Mouse (Mus musculus) lung, embryonic 16.5 days (tissue): ENCODE data around the gene Noct. TPM values are rescaled to one million over a fixed set of nuclear protein-coding genes. Genes with fewer than 3 reads are reported as not detected.
"Not testable (repeated sequence)": the region's sequence is repeated elsewhere in the genome, so short reads cannot be mapped to it uniquely, and the experiment has no call there.

Experiments used
- ATAC-seq: fragments of 200-750 bp; cut with Nextera tagmentation; 2 replicates; pipeline ENCODE4 v1.8.0; 2017; ENCODE audit warnings: low read depth, mild to moderate bottlenecking, moderate library complexity
- H3K27ac ChIP-seq: fragments of 300-500 bp; sonication (generic); 2 replicates; pipeline ENCODE4 v1.5.1; 2014; ENCODE audit warnings: mild to moderate bottlenecking, control low read depth, low read length
- H3K27me3 ChIP-seq: fragments of 300-500 bp; sonication (generic); 2 replicates; pipeline ENCODE4 v1.6.1; 2014; ENCODE audit warnings: low read depth, low read length, mixed read lengths; ENCODE audit not compliant: control insufficient read depth, insufficient read depth
- H3K36me3 ChIP-seq: fragments of 300-500 bp; sonication (generic); 2 replicates; pipeline ENCODE4 v1.6.1; 2014; ENCODE audit warnings: low read length; ENCODE audit not compliant: control insufficient read depth, insufficient read depth
- H3K4me1 ChIP-seq: fragments of 300-500 bp; sonication (generic); replicated peaks from 2 replicates; pipeline ENCODE4 v1.6.1; 2014; ENCODE audit warnings: low read length, mixed read lengths; ENCODE audit not compliant: control insufficient read depth, insufficient read depth
- H3K4me2 ChIP-seq: fragments of 300-500 bp; sonication (generic); 2 replicates; pipeline ENCODE4 v1.6.1; 2014; ENCODE audit warnings: low read depth, low read length, control low read depth
- H3K4me3 ChIP-seq: fragments of 300-500 bp; sonication (generic); 2 replicates; pipeline ENCODE4 v1.5.1; 2014; ENCODE audit warnings: mild to moderate bottlenecking, low read length, control low read depth
- H3K9ac ChIP-seq: fragments of 300-500 bp; sonication (generic); 2 replicates; pipeline ENCODE4 v1.6.1; 2014; ENCODE audit warnings: low read length, control low read depth
- H3K9me3 ChIP-seq: fragments of 300-500 bp; sonication (generic); 2 replicates; pipeline ENCODE4 v1.6.1; 2016; ENCODE audit warnings: low read length; ENCODE audit not compliant: control insufficient read depth
- WGBS: fragments of 180-500 bp; shearing (Covaris S2); extraction: QIAGEN DNeasy Blood & Tissue Kit; methylation state at CpG from one replicate; pipeline ENCODE4 v1.1.7; 2014; 5-methylcytosine and 5-hydroxymethylcytosine counted together
- polyA plus RNA-seq: library from polyadenylated mRNA; unstranded; fragments of >200 nt; fragmentation: Nextera tagmentation; extraction: Ambion mirVana; gene quantifications from 2 replicates; pipeline ENCODE4 v1.2.1, GENCODE M21; 2015

The Noct gene
- 5.3 and 5.6 TPM in 2 replicates for polyA plus RNA-seq

DNA sequence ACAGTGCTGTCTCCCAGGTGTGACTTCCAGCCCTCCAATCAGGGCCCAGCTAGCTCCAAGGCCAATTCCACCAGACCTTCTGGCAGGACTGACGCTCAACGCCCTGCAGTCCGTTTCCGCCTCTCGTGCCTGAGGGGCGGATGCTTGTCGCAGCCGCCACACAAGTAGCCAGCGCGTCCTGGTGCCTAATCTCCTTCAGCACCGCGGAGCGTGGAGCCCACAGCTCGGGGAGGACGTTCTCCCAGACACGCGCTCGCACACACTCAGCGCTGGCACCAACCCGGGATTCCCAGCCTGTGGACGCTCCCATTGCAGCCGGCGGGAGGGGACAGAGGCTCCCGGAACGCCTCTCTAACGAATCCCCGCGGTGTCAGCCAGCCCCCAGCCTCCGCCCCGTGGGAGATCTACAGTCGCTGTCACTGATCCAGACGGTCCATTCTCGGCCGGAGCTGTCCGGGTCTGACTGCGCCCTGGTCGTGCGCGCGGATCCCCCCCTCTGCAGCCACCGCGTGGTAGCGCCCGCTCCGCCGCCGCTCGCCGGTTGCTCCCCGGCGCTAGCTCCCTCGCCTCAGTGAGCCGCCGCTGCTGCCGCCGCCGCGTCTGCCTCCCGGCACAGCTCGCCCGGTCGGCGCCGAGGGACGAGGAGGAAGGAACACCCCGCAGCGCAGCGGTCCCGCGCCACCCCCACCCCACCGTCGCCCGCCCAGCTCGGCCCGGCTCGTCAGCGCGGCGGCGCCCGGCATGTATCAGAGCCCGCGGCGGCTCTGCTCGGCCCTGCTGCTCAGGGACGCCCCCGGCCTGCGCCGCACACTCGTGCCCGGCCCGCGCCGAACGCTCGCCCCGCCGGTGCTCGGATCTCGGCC lies at the start of gene Noct:
TSS of gene Noct (plus strand) at position 85 of the 863 bp plus-strand sequence.
- Histone ChIP-seq H3K27me3 (no peaks in the 10 kb centered on the region), H3K4me1 (peaks cover 19% of the 10 kb centered on the region), H3K4me2 (peak within 1 kb of the TSS; percentile 92), H3K4me3 (peak within 1 kb of the TSS; percentile 87), H3K9me3 (no peaks in the 10 kb centered on the region), H3K36me3 (no peaks in the 10 kb centered on the region), H3K9ac (peak within 1 kb of the TSS; percentile 83), H3K27ac (peak within 1 kb of the TSS; percentile 96)
- ATAC-seq, result peak; percentile 91
- WGBS, result under 1% methylated on average over 67 of the region's 100 CpGs

DNA sequence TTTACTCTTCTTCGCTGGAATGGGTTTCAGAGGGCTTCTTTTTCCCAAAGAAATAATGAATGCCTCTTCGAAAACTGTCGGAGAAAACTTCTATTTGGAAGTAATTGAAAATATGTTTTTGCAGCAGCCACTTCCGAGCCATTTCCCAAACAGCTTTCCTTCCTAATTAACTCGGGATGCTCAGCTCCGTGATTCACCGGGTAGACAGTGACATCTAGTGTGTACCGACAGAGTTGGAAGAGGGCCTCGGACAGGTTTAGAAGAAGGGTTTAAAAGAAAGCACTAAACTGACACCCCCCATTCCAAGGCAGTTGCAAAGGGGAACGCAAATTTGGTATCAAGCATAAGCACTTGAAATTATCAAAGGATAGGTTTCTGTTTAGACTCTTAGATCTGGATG lies 46.1 kb upstream of the Noct start:
- no peak overlapping the region for H3K27ac ChIP-seq
- H3K36me3 ChIP-seq, result no peaks in the 10 kb centered on the region
- no peak overlapping the region for H3K4me3 ChIP-seq
- no peaks in the 10 kb centered on the region for H3K4me1 ChIP-seq
- no peaks in the 10 kb centered on the region for H3K9me3 ChIP-seq
- WGBS, result 36% methylated on average over 10 of the region's 10 CpGs
- H3K27me3 ChIP-seq, result no peaks in the 10 kb centered on the region
- H3K4me2 ChIP-seq, result no peak overlapping the region
- no peak for ATAC-seq
- H3K9ac ChIP-seq, result no peak overlapping the region

DNA sequence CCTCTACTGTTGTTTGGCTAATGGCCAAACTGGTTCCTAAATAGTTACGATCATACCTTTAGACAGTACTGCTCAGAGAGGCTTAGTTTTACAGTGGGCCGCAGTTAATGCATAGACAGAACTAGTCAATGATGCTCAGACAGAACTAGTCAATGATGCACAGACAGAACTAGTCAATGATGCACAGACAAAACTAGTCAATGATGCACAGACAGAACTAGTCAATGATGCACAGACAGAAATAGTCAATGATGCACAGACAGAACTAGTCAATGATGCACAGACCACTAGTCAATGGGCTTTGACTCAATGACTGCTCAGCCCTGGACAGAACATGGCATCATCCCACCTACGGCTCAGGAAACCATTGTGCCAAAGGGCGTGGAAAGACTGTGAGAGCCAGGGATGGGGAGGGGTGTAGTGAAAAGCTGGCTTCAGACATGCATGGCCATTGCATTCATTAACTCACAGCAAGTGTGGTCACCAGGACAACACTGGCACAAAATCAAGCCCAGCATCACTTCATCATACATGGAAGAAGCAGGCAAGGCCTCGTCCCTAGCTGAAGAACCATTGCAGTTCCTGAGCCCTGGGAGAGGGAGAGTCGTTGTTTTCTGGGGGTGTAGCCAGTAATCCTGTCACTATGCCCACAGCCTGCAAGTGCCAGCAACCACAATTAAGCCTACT lies 44.6 kb upstream of the Noct start:
- Histone ChIP-seq H3K27ac (no peak overlapping the region), H3K4me3 (no peak overlapping the region), H3K27me3 (no peaks in the 10 kb centered on the region), H3K36me3 (no peaks in the 10 kb centered on the region), H3K9me3 (no peaks in the 10 kb centered on the region), H3K4me2 (no peak overlapping the region), H3K4me1 (no peaks in the 10 kb centered on the region), H3K9ac (no peak overlapping the region)
- WGBS, result 80% methylated on average over 6 of the region's 6 CpGs
- ATAC-seq, result no peak

DNA sequence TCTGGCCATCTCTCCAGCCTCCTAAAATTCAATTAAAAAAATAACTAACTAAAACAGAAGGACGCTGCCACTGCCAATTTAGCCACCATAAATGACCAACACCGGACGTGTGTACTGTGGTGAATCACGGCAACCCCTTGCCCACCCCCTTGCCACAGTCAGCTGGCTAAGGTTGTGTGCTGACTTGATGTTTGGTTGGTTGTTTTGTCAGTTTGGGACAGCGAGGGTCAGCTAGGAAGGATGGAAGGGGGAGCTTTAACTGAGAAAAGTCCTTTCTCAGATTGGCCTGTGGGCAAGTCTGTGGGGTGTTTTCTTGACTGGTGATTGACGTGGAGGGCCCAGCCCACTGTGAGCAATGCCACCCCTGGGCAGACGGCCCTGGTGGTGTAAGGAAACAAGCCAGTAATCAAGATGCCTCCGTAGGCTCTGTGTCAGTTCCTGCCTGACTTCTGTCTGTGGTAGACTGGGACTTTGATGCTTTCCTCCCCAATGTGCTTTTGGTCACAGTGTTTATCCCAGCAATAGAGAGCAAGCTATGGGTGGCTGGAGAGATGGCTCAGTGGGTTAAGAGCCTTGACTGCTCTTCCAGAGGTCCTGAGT lies 43.8 kb upstream of the Noct start:
- no peak for ATAC-seq
- Histone ChIP-seq H3K27ac (no peak overlapping the region), H3K36me3 (no peaks in the 10 kb centered on the region), H3K4me1 (no peaks in the 10 kb centered on the region), H3K4me2 (no peak overlapping the region), H3K9ac (no peak overlapping the region), H3K4me3 (no peak overlapping the region), H3K9me3 (no peaks in the 10 kb centered on the region), H3K27me3 (no peaks in the 10 kb centered on the region)
- WGBS, result 75% methylated on average over 8 of the region's 8 CpGs

DNA sequence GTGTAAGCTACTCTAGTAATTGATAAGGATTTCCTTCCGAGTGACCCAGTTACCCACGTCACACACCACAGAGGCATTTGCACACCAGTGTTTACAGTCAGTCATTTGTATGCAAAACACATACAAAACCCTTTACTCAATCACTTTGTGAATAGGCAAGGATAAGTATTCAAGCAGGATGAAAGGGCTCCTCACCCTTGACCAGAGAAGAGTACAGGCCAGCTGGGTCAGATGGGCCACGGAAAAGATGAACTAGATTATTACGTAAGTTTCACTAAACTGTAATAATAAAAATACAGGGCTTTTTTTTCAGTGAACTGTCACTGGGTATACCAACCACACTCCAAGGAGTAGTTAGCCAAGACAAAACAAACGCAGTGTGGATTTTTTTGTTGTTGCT lies 41.8 kb upstream of the Noct start:
- Histone ChIP-seq H3K9ac (no peak overlapping the region), H3K9me3 (no peaks in the 10 kb centered on the region), H3K36me3 (no peaks in the 10 kb centered on the region), H3K4me2 (no peak overlapping the region), H3K4me1 (no peaks in the 10 kb centered on the region), H3K27me3 (no peaks in the 10 kb centered on the region), H3K27ac (no peak overlapping the region), H3K4me3 (no peak overlapping the region)
- ATAC-seq, result no peak
- 77% methylated on average over 5 of the region's 5 CpGs for WGBS

DNA sequence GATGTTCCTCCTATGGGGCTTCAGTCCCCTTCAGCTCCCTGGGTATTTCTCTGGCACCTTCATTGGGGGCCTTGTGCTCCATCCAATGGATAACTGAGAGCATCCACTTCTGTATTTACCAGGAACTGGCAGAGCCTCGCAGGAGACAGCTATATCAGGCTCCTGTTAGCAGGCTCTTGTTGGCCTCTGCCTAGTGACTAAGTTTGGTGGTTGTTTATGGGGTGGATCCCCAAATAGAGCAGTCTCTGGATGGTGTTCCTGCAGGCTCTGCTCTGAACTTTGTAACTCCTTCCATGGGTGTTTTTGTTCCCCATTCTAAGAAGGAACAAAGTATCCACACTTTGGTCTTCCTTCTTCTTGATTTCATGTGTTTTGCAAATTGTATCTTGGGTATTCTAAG lies 40.7 kb upstream of the Noct start:
- not testable (repeated sequence) for ATAC-seq

DNA sequence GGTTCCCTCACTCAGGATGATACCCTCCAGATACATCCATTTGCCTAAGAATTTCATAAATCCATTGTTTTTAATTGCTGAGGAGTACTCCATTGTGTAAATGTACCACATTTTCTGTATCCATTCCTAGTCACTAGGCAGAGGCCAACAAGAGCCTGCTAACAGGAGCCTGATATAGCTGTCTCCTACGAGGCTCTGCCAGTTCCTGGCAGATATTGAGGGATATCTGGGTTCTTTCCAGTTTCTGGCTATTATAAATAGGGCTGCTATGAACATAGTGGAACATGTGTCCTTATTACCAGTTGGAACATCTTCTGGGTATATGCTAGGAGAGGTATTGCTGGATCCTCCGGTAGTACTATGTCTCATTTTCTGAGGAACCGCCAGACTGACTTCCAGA lies 40.3 kb upstream of the Noct start:
- H3K4me2 ChIP-seq, H3K9ac ChIP-seq, H3K4me1 ChIP-seq, H3K36me3 ChIP-seq, H3K27me3 ChIP-seq, H3K27ac ChIP-seq, ATAC-seq, H3K9me3 ChIP-seq, H3K4me3 ChIP-seq: not testable (repeated sequence)
- 84% methylated on average over 3 of the region's 3 CpGs for WGBS

More for the DNA sequence above, 40.7 kb upstream of the Noct start:
- 74% methylated on average over 1 of the region's 1 CpGs for WGBS
- H3K27ac ChIP-seq, H3K4me2 ChIP-seq, H3K9ac ChIP-seq, H3K27me3 ChIP-seq, H3K4me3 ChIP-seq, H3K9me3 ChIP-seq, H3K4me1 ChIP-seq, H3K36me3 ChIP-seq: not testable (repeated sequence)

DNA sequence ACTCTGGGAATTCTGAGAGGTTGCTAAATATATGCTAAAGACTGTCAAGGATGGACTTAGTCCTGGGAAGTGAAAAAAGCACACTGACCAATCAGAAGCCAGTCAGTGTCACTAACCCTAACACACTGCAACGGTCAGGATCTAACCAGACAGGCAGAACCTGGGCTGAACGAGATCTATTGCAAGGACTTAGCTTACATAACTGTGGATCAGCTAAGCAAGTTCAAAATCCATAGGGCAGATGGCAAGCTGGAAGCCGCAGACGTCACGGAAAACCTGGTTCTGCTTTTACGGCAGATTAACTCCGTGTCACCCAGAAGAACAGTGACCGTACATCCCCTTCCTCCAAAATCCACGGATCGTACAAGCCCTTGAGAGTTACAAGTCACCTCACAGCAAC lies 39.5 kb upstream of the Noct start:
- Histone ChIP-seq H3K9me3 (no peaks in the 10 kb centered on the region), H3K27ac (no peak overlapping the region), H3K4me2 (no peak overlapping the region), H3K4me3 (no peak overlapping the region), H3K4me1 (no peaks in the 10 kb centered on the region), H3K27me3 (no peaks in the 10 kb centered on the region), H3K36me3 (no peaks in the 10 kb centered on the region), H3K9ac (no peak overlapping the region)
- no peak for ATAC-seq
- WGBS, result 71% methylated on average over 10 of the region's 10 CpGs

DNA sequence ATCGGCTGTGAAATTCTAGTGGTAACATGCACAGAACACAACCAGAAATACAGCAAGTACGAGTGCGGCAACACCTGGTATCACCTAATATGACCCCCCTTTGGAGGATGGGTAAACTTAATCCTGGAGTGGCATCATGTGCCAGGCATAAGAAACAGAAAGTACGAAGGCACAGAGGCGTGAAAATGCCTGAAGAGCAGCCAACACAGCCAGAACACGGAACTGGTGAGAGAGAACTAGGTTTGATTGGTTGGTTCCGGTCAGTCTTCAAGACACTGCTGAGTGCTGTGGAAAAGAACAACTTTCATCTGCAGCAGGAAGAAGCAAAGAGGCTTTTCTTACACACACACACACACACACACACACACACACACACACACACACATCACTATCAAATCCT lies 38.8 kb upstream of the Noct start:
- no peaks in the 10 kb centered on the region for H3K27me3 ChIP-seq
- ATAC-seq, result no peak
- no peak overlapping the region for H3K4me3 ChIP-seq
- 77% methylated on average over 7 of the region's 7 CpGs for WGBS
- no peaks in the 10 kb centered on the region for H3K9me3 ChIP-seq
- H3K4me2 ChIP-seq, result no peak overlapping the region
- H3K27ac ChIP-seq, result no peak overlapping the region
- H3K9ac ChIP-seq, result no peak overlapping the region
- no peaks in the 10 kb centered on the region for H3K36me3 ChIP-seq
- no peaks in the 10 kb centered on the region for H3K4me1 ChIP-seq
